Mouse (Mus musculus) left cerebral cortex, adult 6 months (tissue): Measurements from ENCODE around the gene Ttll4. TPM values are rescaled to one million over a fixed set of nuclear protein-coding genes. Genes with fewer than 3 reads are reported as not detected.

Experiments
- long read RNA-seq, 2 experiments: library from polyadenylated mRNA; unstranded; transcript quantifications; one replicate each; pipeline ENCODE4 v2.0.0; 2019 to 2020
- polyA plus RNA-seq: library from polyadenylated mRNA; unstranded; fragments of <200 nt; fragmentation: Nextera tagmentation; gene quantifications from 2 replicates; pipeline ENCODE4 v1.2.3, GENCODE M21; 2021

Ttll4 gene
- polyA plus RNA-seq: 1.2 and 1.4 TPM in 2 replicates
- long read RNA-seq, experiment 1, partial matches to known transcripts: 7 of 11 reads
- long read RNA-seq, experiment 1, other reads (novel, unspliced or antisense): 4 of 11 reads
- long read RNA-seq, experiment 2, partial matches to known transcripts: 0 of 1 reads
- long read RNA-seq, experiment 2, other reads (novel, unspliced or antisense): 1 of 1 reads

DNA sequence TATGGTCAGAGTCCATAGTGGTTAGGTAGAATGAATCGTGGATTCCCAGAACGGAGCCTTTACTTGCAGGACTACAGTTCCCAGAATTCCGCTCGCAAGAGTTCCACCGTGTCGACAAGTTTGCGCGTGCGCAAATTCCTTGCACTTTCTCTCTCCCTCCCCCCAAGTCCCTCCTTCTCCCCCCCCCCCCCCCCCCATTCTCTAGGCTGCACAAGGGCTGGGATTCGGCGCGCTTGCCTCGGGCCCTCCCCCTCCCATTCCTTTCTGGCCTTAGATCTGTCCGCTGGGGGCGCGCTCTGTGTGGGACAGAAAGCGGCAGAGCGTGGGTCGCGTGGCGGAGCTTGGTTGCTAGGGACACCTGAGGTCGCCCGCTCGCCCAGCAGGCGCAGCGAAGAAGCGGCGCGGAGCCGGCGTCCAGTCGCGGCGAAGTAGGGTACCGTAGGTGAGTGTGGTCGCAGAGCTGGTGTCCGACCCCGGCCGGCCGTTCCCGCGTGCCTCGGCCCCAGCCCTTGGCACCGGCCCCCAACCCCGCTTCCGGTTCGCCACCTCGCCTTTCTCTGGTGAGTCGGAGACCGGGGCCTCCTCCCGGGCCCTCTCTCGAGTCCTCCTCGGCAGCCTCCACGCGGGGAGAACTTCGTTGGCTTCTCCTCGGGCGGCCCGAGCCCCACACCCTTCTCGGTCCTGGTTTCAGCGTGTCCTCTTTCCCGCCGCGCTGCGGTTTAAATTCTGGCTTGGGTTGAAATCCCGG, at the start of gene Ttll4:
Gene Ttll4, plus strand, starts transcription at position 298 of the 748 bp plus-strand sequence.

DNA sequence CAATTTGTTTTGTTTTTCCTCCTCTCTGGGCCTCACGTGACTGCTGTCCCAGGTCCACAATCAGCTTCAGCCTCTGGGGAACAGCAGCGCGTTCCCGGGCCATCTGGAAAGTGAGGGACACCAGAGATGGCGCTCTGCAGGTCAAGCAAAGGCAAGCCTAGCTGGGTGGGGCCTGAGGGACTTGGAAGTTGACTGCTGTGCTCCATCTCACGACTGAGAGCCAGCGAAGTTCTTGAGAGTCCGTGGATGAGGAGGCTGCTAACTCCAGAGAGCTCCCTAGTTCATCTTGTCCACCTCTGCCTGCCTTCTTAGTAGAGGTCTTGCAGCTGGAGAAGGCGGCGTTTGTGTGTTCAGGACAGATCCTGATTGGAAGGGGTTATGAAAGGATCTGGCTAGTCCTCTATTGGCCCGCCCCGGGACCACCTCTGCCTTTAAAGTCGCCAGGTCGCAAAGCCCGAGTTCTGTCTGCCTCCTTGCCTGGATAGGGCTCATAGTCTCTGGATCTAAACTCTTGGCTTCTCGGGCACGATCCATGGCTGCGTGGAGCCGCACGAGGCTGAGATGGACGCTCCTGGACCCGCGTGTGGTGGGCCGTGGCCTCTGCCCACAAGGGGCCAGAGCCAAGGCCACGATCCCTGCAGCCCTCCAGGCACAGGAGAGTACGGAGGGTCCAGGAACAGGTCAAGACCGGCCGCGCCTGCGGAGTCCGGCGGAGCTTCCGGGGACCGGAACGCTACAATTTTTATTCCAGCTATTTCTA, 51.7 kb downstream of the Ttll4 start, which contains the start of gene Cyp27a1:
Gene Cyp27a1, plus strand, starts transcription at position 476 of the 760 bp plus-strand sequence.

DNA sequence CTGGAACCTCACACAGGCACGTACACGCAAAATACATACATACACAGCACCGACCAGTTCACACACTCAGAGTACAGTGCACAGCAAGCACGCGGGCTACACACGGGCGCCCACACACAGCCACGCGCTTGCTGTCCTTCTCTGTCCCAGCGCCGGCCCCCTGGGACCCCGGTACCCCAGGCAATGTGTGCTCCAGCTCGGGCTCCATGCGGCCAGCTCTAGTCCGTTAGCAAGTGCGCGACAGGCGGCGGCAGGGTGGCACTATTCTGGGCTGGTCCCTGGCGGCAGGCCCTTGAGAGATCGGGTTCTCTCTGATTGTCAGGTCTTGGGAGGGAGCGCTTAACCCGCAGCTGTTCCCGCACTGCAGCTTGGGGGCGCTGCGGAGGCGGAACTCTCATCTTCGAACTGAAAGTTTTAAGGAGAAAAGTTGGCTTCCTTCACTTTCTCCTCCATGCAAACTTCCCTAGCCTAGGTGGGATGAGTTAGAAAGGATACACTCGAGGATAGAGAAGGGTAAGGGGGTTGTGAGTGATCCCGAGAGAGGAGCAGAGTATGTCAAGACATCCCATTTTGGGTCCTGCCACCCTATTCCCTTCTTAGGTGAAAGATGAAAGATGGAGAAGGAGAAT, 87.2 kb downstream of the Ttll4 start, which contains the start of gene Prkag3:
Gene Prkag3, minus strand, starts transcription at position 579 of the 629 bp plus-strand sequence.

Other genes with a start within 250 kb of the Ttll4 start
- gene Cnot9, start 155.7 kb upstream of the Ttll4 start, polyA plus RNA-seq: 18.9 and 20.1 TPM in 2 replicates
- 11.9 and 16.0 TPM in 2 replicates for gene Plcd4, start 118.9 kb upstream of the Ttll4 start, polyA plus RNA-seq
- 12.7 and 18.1 TPM in 2 replicates for gene Usp37, start 117.5 kb upstream of the Ttll4 start, polyA plus RNA-seq
- gene Zfp142, start 73.5 kb upstream of the Ttll4 start, polyA plus RNA-seq: 6.0 and 7.1 TPM in 2 replicates
- 23.3 and 24.6 TPM in 2 replicates for gene Bcs1l, start 73.5 kb upstream of the Ttll4 start, polyA plus RNA-seq
- 24.0 and 26.0 TPM in 2 replicates for gene Rnf25, start 60.3 kb upstream of the Ttll4 start, polyA plus RNA-seq
- gene Stk36, start 60.3 kb upstream of the Ttll4 start, polyA plus RNA-seq: 0.83 and 0.85 TPM in 2 replicates
- gene Cyp27a1, start 51.8 kb downstream of the Ttll4 start, polyA plus RNA-seq: 4.4 and 4.7 TPM in 2 replicates
- not detected in 2 replicates for gene Prkag3, start 87.5 kb downstream of the Ttll4 start, polyA plus RNA-seq
- gene Wnt6, start 110.1 kb downstream of the Ttll4 start, polyA plus RNA-seq: 0.97 and 1.8 TPM in 2 replicates
- gene Wnt10a, start 129.8 kb downstream of the Ttll4 start, polyA plus RNA-seq: 15.5 and 19.0 TPM in 2 replicates
- 15.1 and 40.6 TPM in 2 replicates for gene Cdk5r2, start 193.2 kb downstream of the Ttll4 start, polyA plus RNA-seq
- gene Fev, start 223.7 kb downstream of the Ttll4 start, polyA plus RNA-seq: 0.13 and 0.33 TPM in 2 replicates
- 1.6 and 2.0 TPM in 2 replicates for gene Cryba2, start 231.4 kb downstream of the Ttll4 start, polyA plus RNA-seq